Mouse (Mus musculus): ENCODE results near the gene Brip1.

DNA sequence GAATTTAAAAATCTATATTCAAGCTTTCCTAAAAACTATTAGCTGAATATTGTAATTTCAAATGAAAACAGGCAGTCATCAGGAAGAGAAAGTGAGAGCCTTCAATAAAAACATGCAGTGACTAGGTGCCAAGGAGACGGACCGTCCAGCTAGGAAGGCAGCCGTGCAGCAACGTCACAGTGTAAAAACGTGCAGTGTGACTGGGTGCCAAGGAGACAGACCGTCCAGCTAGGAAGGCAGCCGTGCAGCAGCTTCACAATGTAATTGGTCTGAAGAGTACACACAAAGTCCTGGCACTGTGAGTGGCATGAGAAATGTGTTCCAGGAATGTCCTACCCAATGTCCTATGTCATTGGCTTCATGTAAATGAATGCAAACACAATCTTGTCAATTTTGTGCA is 124.0 kb downstream of the Brip1 start:
- TF ChIP-seq POLR2A (IDR thresholded peaks at IDR 0.05; ENCODE audit: extremely low read depth, insufficient read depth, low read length): no peak
- no peak for TF ChIP-seq CTCF (IDR thresholded peaks at IDR 0.05; ENCODE audit: low read depth, low read length)
